Mouse (Mus musculus): ENCODE results near the gene Nhlrc4. TPM values are rescaled to one million over a fixed set of nuclear protein-coding genes. Genes with fewer than 3 reads are reported as not detected.

Gene Nhlrc4
- polyA plus RNA-seq, 1 experiment from 2014 or later, result 1.5 TPM

- 43% methylated on average over 9 of the region's 9 CpGs for WGBS
- no peak overlapping the region for H3K4me3 ChIP-seq (replicated peaks)
- ATAC-seq (replicated peaks; ENCODE audit: low FRiP score), result peak; percentile 55
- H3K36me3 ChIP-seq, result no peaks in the 10 kb centered on the region
- H3K9me3 ChIP-seq (replicated peaks), result no peaks in the 10 kb centered on the region
- H3K9ac ChIP-seq, result no peak overlapping the region; the same call in 1 of the 2 replicates
- H3K4me1 ChIP-seq, result peaks cover 31% of the 10 kb centered on the region
- H3K27me3 ChIP-seq, result peaks cover 11% of the 10 kb centered on the region
- peak overlapping the region; percentile 85 for H3K27ac ChIP-seq
- 0 out of 2 replicates have a peak overlapping the region, but pooled peaks have one; percentile 1 for H3K4me2 ChIP-seq
These were observed 875 bp upstream of the Nhlrc4 start for GRCm38 (mm10) chr17:25945517-25946155.

- H3K9me3 ChIP-seq (replicated peaks), result no peaks in the 10 kb centered on the region
- no peak for ATAC-seq (replicated peaks; ENCODE audit: low FRiP score)
- H3K4me1 ChIP-seq, result peaks cover 41% of the 10 kb centered on the region
- peak overlapping the region; percentile 18; the same call in 1 of the 2 replicates for H3K27ac ChIP-seq
- 80% methylated on average over 9 of the region's 9 CpGs for WGBS
- H3K4me3 ChIP-seq (replicated peaks), result no peak overlapping the region
- peaks cover 6% of the 10 kb centered on the region; the same call in 1 of the 2 replicates for H3K36me3 ChIP-seq
- no peak overlapping the region for H3K9ac ChIP-seq
- no peaks in the 10 kb centered on the region for H3K27me3 ChIP-seq
- no peak overlapping the region for H3K4me2 ChIP-seq
These were observed 992 bp downstream of the Nhlrc4 start for GRCm38 (mm10) chr17:25943769-25944168.

DNA sequence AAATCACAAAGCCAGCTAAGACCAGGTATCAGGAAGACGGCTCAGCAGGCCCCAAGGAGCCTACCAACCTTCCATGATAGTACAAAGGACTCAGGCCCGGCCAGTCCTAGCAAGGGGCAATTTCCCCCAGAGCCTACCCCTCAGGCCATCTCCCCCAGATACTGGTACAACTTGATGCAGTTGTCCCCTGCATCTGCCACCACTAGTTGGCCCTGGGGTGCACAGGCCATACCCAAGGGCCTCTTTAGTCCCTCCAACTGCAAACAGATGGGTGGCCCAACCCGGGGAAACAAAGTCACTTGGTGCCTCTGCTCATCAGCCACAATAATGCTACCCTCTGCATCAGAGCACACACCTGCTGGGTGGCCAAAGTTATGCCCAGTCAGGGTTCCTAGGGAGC is 1.5 kb downstream of the Nhlrc4 start:
- no peaks in the 10 kb centered on the region for H3K9me3 ChIP-seq (replicated peaks)
- H3K4me1 ChIP-seq, result peaks cover 41% of the 10 kb centered on the region
- no peak for ATAC-seq (replicated peaks; ENCODE audit: low FRiP score)
- no peak overlapping the region for H3K9ac ChIP-seq
- H3K4me2 ChIP-seq, result no peak overlapping the region
- WGBS, result 80% methylated on average over 3 of the region's 3 CpGs
- peaks cover 10% of the 10 kb centered on the region; the same call in 1 of the 2 replicates for H3K36me3 ChIP-seq
- H3K4me3 ChIP-seq (replicated peaks), result no peak overlapping the region
- no peaks in the 10 kb centered on the region for H3K27me3 ChIP-seq
- H3K27ac ChIP-seq, result peak overlapping the region; percentile 18; the same call in 1 of the 2 replicates

DNA sequence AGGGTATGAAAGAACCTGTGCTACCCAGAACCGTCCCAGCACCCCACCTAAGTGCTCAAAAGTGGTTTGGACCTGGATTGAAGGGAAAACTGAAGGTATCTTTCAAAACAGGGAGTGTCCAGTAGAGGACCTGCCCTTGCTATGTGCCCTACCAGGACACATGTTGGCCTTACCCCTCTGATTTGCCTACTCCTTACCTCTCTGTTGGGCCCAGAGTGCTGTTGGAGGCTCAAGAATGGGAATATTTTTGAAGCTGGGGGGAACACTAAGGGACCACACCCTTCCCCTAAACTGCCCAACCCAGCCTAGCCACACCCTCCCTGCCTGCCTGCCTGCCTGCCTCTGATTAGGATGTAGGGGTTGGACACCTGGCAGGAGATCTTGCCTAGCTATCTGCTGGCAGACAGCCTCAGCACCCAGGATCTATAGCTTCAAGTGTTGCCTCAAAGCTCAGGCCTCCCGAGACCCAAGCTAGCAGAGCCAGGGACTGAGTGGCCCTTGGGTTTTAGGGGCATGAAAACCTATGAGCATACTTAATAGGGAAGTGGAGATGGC is 2.1 kb downstream of the Nhlrc4 start:
- Histone ChIP-seq H3K4me3 (replicated peaks) (peak overlapping the region; percentile 84; the same call in 1 of the 2 replicates), H3K27ac (peak overlapping the region; percentile 18; the same call in 1 of the 2 replicates), H3K4me2 (no peak overlapping the region; the same call in 1 of the 2 replicates), H3K9me3 (replicated peaks) (no peaks in the 10 kb centered on the region), H3K9ac (no peak overlapping the region), H3K27me3 (no peaks in the 10 kb centered on the region), H3K4me1 (peaks cover 41% of the 10 kb centered on the region), H3K36me3 (peaks cover 11% of the 10 kb centered on the region)
- WGBS, result 73% methylated on average over 2 of the region's 2 CpGs
- peak; percentile 34; the same call in 1 of the 2 replicates for ATAC-seq (replicated peaks; ENCODE audit: low FRiP score)

GRCm38 (mm10) chr17:25941511-25942241 is 3.1 kb downstream of the Nhlrc4 start:
- Histone ChIP-seq H3K9me3 (replicated peaks) (no peaks in the 10 kb centered on the region), H3K9ac (peak overlapping the region; percentile 75), H3K4me2 (peak overlapping the region; percentile 69), H3K36me3 (peaks cover 21% of the 10 kb centered on the region), H3K27ac (peak overlapping the region; percentile 96), H3K4me3 (replicated peaks) (peak overlapping the region; percentile 84), H3K27me3 (no peaks in the 10 kb centered on the region), H3K4me1 (peaks cover 40% of the 10 kb centered on the region)
- WGBS, result 2% methylated on average over 54 of the region's 54 CpGs
- ATAC-seq (replicated peaks; ENCODE audit: low FRiP score), result peak; percentile 38

DNA sequence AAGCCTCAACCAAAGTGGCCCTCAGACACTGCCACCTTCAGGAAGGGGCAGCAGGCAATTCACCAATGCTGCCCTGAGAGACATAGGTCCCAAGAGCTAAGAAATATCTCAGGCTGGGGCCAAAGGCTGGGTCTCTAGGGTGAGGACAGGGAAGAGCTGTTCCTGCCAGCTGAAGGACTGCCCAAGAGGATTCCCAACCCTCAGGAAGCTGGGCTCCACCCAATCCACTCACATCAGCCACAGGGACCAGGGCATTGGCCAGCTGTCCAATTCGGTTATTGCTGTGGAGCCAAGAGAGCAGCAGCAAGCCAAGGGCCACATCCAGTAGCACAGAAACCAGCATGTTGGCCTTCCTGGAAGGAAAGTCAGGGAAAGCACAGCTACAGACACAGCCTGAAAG is 10.2 kb downstream of the Nhlrc4 start:
- WGBS, result 90% methylated on average over 1 of the region's 1 CpGs
- Histone ChIP-seq H3K27ac (no peak overlapping the region), H3K27me3 (no peaks in the 10 kb centered on the region), H3K4me1 (no peaks in the 10 kb centered on the region; the same call in 1 of the 2 replicates), H3K4me3 (replicated peaks) (no peak overlapping the region), H3K9me3 (replicated peaks) (no peaks in the 10 kb centered on the region), H3K9ac (no peak overlapping the region), H3K4me2 (no peak overlapping the region), H3K36me3 (peaks cover 88% of the 10 kb centered on the region)
- no peak for ATAC-seq (replicated peaks; ENCODE audit: low FRiP score)

DNA sequence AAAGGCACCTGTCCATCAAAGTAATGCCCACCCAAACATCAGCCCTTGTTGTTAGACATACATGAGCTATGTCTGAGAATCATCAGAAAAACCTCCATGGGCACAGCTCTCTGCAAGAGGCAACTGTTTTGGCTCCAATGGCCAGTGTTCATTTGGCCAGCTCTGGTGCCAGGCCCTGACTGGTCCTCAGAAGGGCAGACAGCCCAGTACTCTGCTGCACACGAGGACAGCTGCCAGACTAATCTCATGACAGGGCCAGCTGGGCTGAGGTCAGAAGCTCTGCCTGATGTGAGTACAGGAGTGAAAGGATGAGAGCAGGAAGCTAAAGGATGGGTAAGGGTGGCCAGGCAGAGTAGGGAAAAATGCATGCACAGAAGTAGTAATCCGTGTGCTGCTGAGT is 19.4 kb downstream of the Nhlrc4 start:
- ATAC-seq (replicated peaks; ENCODE audit: low FRiP score), result no peak
- no peak overlapping the region for H3K4me3 ChIP-seq (replicated peaks)
- WGBS, result 83% methylated on average over 2 of the region's 2 CpGs

GRCm38 (mm10) chr17:25922120-25922519 is 22.6 kb downstream of the Nhlrc4 start:
- no peak for ATAC-seq (replicated peaks; ENCODE audit: low FRiP score)
- no peak overlapping the region for H3K4me2 ChIP-seq
- H3K27me3 ChIP-seq, result no peaks in the 10 kb centered on the region
- H3K9ac ChIP-seq, result no peak overlapping the region
- H3K4me1 ChIP-seq, result peaks cover 23% of the 10 kb centered on the region
- WGBS, result 80% methylated on average over 5 of the region's 5 CpGs
- no peak overlapping the region for H3K27ac ChIP-seq
- H3K36me3 ChIP-seq, result peaks cover 22% of the 10 kb centered on the region
- H3K4me3 ChIP-seq (replicated peaks), result no peak overlapping the region
- H3K9me3 ChIP-seq (replicated peaks), result no peaks in the 10 kb centered on the region

More for the DNA sequence above, 19.4 kb downstream of the Nhlrc4 start:
- Histone ChIP-seq H3K9ac (no peak overlapping the region), H3K4me1 (peaks cover 8% of the 10 kb centered on the region), H3K9me3 (replicated peaks) (no peaks in the 10 kb centered on the region), H3K27ac (no peak overlapping the region), H3K27me3 (no peaks in the 10 kb centered on the region), H3K4me2 (no peak overlapping the region), H3K36me3 (peaks cover 51% of the 10 kb centered on the region)

DNA sequence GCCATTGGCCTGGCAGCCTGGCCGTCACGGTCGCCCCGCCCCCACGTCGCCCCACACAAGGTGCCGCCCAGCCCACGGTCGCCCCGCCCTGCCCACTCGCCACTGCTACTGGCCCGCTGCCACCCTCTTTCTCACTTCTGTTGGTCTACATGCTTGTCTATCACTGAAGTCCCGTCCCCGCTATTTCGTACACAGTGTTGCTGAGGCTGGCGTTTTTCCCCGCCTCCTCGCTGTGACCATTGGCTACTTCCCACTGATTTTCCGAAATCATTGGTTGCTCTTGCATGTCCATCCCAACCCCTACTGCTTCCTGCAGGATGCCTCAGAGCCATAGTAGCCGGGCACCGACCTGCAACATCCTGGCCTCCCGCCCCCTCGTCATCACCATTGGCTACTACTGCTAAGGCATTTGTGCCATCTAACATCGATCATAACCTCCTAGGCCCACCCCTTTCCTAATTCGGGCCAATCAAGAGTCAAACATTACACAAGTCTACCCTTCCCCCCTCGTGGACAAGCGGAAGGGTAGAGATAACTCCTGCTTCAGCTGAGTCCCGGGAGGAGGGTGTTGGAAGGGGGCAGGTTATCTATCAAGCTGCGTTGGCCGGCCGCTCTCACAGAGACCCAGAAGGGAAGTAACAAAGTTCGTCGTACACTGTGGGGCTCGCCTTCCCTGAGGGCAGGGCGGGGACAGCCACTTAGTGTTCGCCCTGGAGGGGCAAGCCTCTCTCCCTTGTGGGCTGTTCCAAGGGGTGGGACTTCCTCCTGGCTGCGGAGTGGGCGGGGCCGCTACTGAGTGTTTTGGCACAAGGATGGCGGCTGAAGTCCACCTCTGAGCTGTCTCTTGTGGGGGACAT is 24.7 kb downstream of the Nhlrc4 start:
- Histone ChIP-seq H3K4me1 (peaks cover 26% of the 10 kb centered on the region), H3K36me3 (peaks cover under 1% of the 10 kb centered on the region), H3K4me3 (replicated peaks) (peak overlapping the region; percentile 99), H3K27me3 (no peaks in the 10 kb centered on the region), H3K4me2 (peak overlapping the region; percentile 90), H3K9ac (peak overlapping the region; percentile 71), H3K27ac (peak overlapping the region; percentile 98), H3K9me3 (replicated peaks) (no peaks in the 10 kb centered on the region)
- WGBS, result under 1% methylated on average over 40 of the region's 40 CpGs
- ATAC-seq (replicated peaks; ENCODE audit: low FRiP score), result peak; percentile 98

DNA sequence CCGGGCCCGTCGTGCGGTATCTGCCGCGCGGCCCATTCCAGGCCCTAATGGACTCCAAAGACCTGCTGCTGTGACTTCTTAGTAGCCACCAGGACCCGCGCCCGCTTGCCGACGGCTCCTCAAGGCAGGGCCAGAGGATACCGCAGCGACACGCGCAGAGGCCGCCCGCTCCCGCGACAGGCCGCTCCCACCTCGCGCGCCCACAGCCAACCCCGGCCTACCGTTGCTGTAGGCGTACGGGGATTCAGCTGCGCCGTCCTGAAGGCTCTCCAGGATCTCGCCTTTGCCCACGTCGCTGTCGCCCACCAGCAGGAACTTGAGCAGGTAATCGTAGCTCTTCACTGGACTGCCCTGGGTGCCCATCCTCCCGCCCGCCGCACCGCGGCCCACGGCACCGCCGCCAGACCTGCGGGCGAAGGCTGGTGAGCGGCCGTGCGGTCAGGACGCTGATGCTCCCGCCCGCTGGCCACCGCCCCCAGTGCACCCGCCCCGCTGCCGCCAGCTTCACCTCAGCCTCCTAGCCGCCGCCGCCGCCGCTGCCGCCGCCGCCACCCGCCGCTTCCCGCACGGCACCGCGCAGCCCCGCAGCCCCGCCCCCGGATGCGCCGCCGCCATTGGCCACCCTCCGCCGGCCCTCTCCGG is 25.5 kb downstream of the Nhlrc4 start, which contains the start of gene Rab40c:
Gene Rab40c, minus strand, starts transcription at position 584 of the 642 bp plus-strand sequence.
- peak within 1 kb of the TSS; percentile 90 for H3K4me2 ChIP-seq
- under 1% methylated on average over 52 of the region's 78 CpGs for WGBS
- H3K4me1 ChIP-seq, result peaks cover 30% of the 10 kb centered on the region
- H3K27ac ChIP-seq, result peak within 1 kb of the TSS; percentile 98
- peak within 1 kb of the TSS; percentile 93 for H3K9ac ChIP-seq
- ATAC-seq (replicated peaks; ENCODE audit: low FRiP score), result peak; percentile 1; the same call in 1 of the 2 replicates
- H3K36me3 ChIP-seq, result no peaks in the 10 kb centered on the region; the same call in 1 of the 2 replicates
- H3K9me3 ChIP-seq (replicated peaks), result no peaks in the 10 kb centered on the region
- H3K4me3 ChIP-seq (replicated peaks), result peak within 1 kb of the TSS; percentile 99
- no peaks in the 10 kb centered on the region for H3K27me3 ChIP-seq

Data from kidney, embryonic 15.5 days (tissue).